Mouse (Mus musculus) embryonic facial prominence, embryonic 15.5 days (tissue): ENCODE measurements around the gene Sel1l2. TPM values are rescaled to one million over a fixed set of nuclear protein-coding genes. Genes with fewer than 3 reads are reported as not detected.
"Not testable (repeated sequence)": the region's sequence is repeated elsewhere in the genome, so short reads cannot be mapped to it uniquely, and the experiment has no call there.

Source experiments
- ATAC-seq: fragments of 200-750 bp; cut with Nextera tagmentation; 2 replicates; pipeline ENCODE4 v1.8.0; 2017; ENCODE audit warnings: low read depth, moderate TSS enrichment; ENCODE audit not compliant: insufficient number of reproducible peaks, low FRiP score, low TSS enrichment
- H3K27ac ChIP-seq: fragments of 300-500 bp; sonication (generic); replicated peaks from 2 replicates; pipeline ENCODE4 v1.5.1; 2015; ENCODE audit warnings: mild to moderate bottlenecking, inconsistent platforms
- H3K27me3 ChIP-seq: fragments of 300-500 bp; sonication (generic); 2 replicates; pipeline ENCODE4 v1.6.1; 2015; ENCODE audit warnings: inconsistent platforms
- H3K36me3 ChIP-seq: fragments of 300-500 bp; sonication (generic); 2 replicates; pipeline ENCODE4 v1.6.1; 2015; ENCODE audit warnings: mild to moderate bottlenecking, inconsistent platforms
- H3K4me1 ChIP-seq: fragments of 300-500 bp; sonication (generic); 2 replicates; pipeline ENCODE4 v1.6.1; 2015; ENCODE audit warnings: inconsistent platforms
- H3K4me2 ChIP-seq: fragments of 300-500 bp; sonication (generic); replicated peaks from 2 replicates; pipeline ENCODE4 v1.6.1; 2015; ENCODE audit warnings: mild to moderate bottlenecking, inconsistent platforms
- H3K4me3 ChIP-seq: fragments of 300-500 bp; sonication (generic); replicated peaks from 2 replicates; pipeline ENCODE4 v1.5.1; 2015; ENCODE audit warnings: mild to moderate bottlenecking, inconsistent platforms
- H3K9ac ChIP-seq: fragments of 300-500 bp; sonication (generic); 2 replicates; pipeline ENCODE4 v1.6.1; 2015; ENCODE audit warnings: inconsistent platforms
- H3K9me3 ChIP-seq: fragments of 300-500 bp; sonication (generic); replicated peaks from 2 replicates; pipeline ENCODE4 v1.6.1; 2016; ENCODE audit warnings: inconsistent platforms
- WGBS: fragments of 180-500 bp; shearing (Covaris S2); methylation state at CpG from one replicate; pipeline ENCODE4 v1.1.7; 2015; 5-methylcytosine and 5-hydroxymethylcytosine counted together
- polyA plus RNA-seq: library from polyadenylated mRNA; unstranded; fragments of >200 nt; fragmentation: Nextera tagmentation; extraction: Ambion mirVana; gene quantifications from 2 replicates; pipeline ENCODE4 v1.2.1, GENCODE M21; 2015

Sel1l2 gene
- polyA plus RNA-seq, 1 experiment from 2014 or later: not detected

DNA sequence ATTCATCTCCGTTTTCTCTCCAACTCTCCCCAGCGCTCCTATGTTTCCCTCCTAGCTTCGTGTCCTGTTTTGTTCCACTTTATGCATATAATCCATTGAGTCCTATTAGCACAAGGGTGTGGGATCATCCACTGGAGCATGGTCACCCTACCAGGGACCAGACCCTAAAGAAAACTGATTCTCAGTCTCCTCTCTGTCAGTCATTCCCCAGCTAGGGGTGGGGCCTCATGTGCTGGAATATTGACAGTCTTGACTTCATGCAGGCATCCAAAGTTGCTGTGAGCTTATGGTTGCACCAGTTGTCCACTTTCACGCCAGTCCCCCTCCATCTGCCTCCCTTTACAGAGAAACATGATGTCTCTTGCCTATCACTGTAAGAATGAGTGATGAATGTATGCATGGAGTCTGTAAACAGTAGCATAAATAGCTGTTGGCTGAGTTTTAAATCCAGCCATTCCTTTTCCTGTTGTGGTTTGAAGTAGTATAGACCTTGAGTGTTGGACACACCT is 174.9 kb downstream of the Sel1l2 start:
- Histone ChIP-seq H3K27me3 (no peaks in the 10 kb centered on the region), H3K9me3 (no peaks in the 10 kb centered on the region), H3K36me3 (no peaks in the 10 kb centered on the region), H3K4me1 (no peaks in the 10 kb centered on the region), H3K9ac (no peak overlapping the region), H3K4me3 (no peak overlapping the region), H3K4me2 (no peak overlapping the region), H3K27ac (no peak overlapping the region)
- 95% methylated on average over 4 of the region's 4 CpGs for WGBS
- no peak for ATAC-seq

- no peaks in the 10 kb centered on the region for H3K27me3 ChIP-seq
- no peak overlapping the region for H3K4me3 ChIP-seq
- H3K27ac ChIP-seq: no peak overlapping the region
- no peaks in the 10 kb centered on the region for H3K9me3 ChIP-seq
- H3K4me1 ChIP-seq: no peaks in the 10 kb centered on the region
- H3K9ac ChIP-seq: no peak overlapping the region
- no peak overlapping the region for H3K4me2 ChIP-seq
- 93% methylated on average over 7 of the region's 7 CpGs for WGBS
- H3K36me3 ChIP-seq: peaks cover 23% of the 10 kb centered on the region; the same call in 1 of the 2 replicates
- no peak for ATAC-seq
These were observed 185.8 kb downstream of the Sel1l2 start for GRCm38 (mm10) chr2:140203756-140204155.

DNA sequence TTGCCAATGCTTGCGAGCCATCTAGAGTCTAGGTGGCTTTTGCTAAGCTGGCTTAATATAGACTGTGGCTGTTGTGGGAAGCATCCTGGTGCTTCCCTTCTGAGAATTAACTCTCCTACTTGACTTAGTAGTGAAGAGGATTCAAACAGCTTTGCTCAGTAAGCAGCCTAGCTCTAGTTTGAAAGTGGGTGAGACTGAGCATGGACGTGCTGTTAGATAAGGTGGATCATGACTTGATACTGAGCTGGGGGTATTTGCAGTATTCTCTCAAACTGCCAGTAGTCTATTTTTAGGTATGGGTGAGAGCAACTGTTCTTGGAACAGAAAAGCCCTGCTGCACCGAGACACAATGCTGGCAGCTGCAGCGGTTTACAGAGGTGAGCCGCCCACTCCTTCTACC is 186.9 kb downstream of the Sel1l2 start:
- Histone ChIP-seq H3K9ac (no peak overlapping the region), H3K4me2 (no peak overlapping the region), H3K36me3 (peaks cover 23% of the 10 kb centered on the region; the same call in 1 of the 2 replicates), H3K4me1 (no peaks in the 10 kb centered on the region), H3K4me3 (no peak overlapping the region), H3K27ac (no peak overlapping the region), H3K27me3 (no peaks in the 10 kb centered on the region), H3K9me3 (no peaks in the 10 kb centered on the region)
- ATAC-seq: no peak
- WGBS: 85% methylated on average over 5 of the region's 5 CpGs

DNA sequence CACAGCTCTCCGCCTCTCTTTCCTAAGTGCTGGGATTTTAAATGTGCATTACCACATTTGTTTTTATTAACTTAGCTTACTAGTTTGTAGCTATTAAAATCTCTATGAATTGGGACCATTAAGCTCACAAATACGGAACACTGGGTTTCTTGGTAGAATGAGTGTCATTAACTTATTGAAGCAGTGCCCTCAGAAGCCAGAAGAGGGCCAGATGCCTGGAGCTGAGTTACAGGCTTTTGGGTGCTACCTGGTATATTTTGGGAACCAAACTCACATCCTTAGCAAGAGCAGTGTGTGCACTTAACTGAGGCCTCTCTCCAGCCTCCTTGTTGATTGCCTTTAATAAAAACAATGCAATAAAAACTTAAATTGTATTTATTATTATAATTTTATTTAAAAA is 188.8 kb downstream of the Sel1l2 start:
- Histone ChIP-seq H3K9me3 (no peaks in the 10 kb centered on the region), H3K27ac (no peak overlapping the region), H3K36me3 (peaks cover 27% of the 10 kb centered on the region; the same call in 1 of the 2 replicates), H3K4me1 (no peaks in the 10 kb centered on the region), H3K4me3 (no peak overlapping the region), H3K9ac (no peak overlapping the region), H3K27me3 (no peaks in the 10 kb centered on the region), H3K4me2 (no peak overlapping the region)
- no peak for ATAC-seq
- 72% methylated on average over 2 of the region's 2 CpGs for WGBS

- H3K4me2 ChIP-seq, ATAC-seq, H3K9me3 ChIP-seq, H3K4me3 ChIP-seq, H3K27me3 ChIP-seq, H3K27ac ChIP-seq, H3K4me1 ChIP-seq, H3K9ac ChIP-seq: not testable (repeated sequence)
- WGBS: 92% methylated on average over 3 of the region's 3 CpGs
- peaks cover 29% of the 10 kb centered on the region for H3K36me3 ChIP-seq
These were observed 203.8 kb downstream of the Sel1l2 start for GRCm38 (mm10) chr2:140185685-140186210.

Other genes with a start within 250 kb of the Sel1l2 start
- gene Gm17374, start 237.7 kb downstream of the Sel1l2 start, polyA plus RNA-seq: not detected in 2 replicates
- gene Esf1, start 219.1 kb downstream of the Sel1l2 start, polyA plus RNA-seq: 23.7 and 24.4 TPM in 2 replicates
- 22.6 and 23.4 TPM in 2 replicates for gene Ndufaf5, start 219.1 kb downstream of the Sel1l2 start, polyA plus RNA-seq
- gene Macrod2, start 5.6 kb upstream of the Sel1l2 start, polyA plus RNA-seq: 37.0 and 38.9 TPM in 2 replicates